Mouse (Mus musculus) midbrain, embryonic 12.5 days (tissue): Measurements from ENCODE around the gene Gm13285. TPM values are rescaled to one million over a fixed set of nuclear protein-coding genes. Genes with fewer than 3 reads are reported as not detected.
"Not testable (repeated sequence)": the region's sequence is repeated elsewhere in the genome, so short reads cannot be mapped to it uniquely, and the experiment has no call there.

Experiments used
- ATAC-seq: fragments of 200-750 bp; cut with Nextera tagmentation; 2 replicates; pipeline ENCODE4 v1.8.0; 2017; ENCODE audit warnings: low read depth, moderate TSS enrichment, moderate library complexity; ENCODE audit not compliant: low FRiP score
- H3K27ac ChIP-seq: fragments of 300-500 bp; sonication (generic); replicated peaks from 2 replicates; pipeline ENCODE4 v1.5.1; 2016; ENCODE audit warnings: mild to moderate bottlenecking
- H3K27me3 ChIP-seq: fragments of 300-500 bp; sonication (generic); 2 replicates; pipeline ENCODE4 v1.6.1; 2016; ENCODE audit warnings: mild to moderate bottlenecking
- H3K36me3 ChIP-seq: fragments of 300-500 bp; sonication (generic); 2 replicates; pipeline ENCODE4 v1.6.1; 2016
- H3K4me1 ChIP-seq: fragments of 300-500 bp; sonication (generic); 2 replicates; pipeline ENCODE4 v1.6.1; 2016
- H3K4me2 ChIP-seq: fragments of 300-500 bp; sonication (generic); replicated peaks from 2 replicates; pipeline ENCODE4 v1.6.1; 2016; ENCODE audit warnings: mild to moderate bottlenecking, moderate library complexity
- H3K4me3 ChIP-seq: fragments of 300-500 bp; sonication (generic); 2 replicates; pipeline ENCODE4 v1.5.1; 2016; ENCODE audit warnings: mild to moderate bottlenecking
- H3K9ac ChIP-seq: fragments of 300-500 bp; sonication (generic); replicated peaks from 2 replicates; pipeline ENCODE4 v1.6.1; 2016; ENCODE audit warnings: mild to moderate bottlenecking, moderate library complexity
- H3K9me3 ChIP-seq: fragments of 300-500 bp; sonication (generic); 2 replicates; pipeline ENCODE4 v1.6.1; 2016; ENCODE audit warnings: mild to moderate bottlenecking
- WGBS: fragments of 180-500 bp; shearing (Covaris S2); methylation state at CpG from one replicate; pipeline ENCODE4 v1.1.7; 2016; 5-methylcytosine and 5-hydroxymethylcytosine counted together
- polyA plus RNA-seq: library from polyadenylated mRNA; unstranded; fragments of >200 nt; fragmentation: Nextera tagmentation; extraction: Ambion mirVana; gene quantifications from 2 replicates; pipeline ENCODE4 v1.2.1, GENCODE M21; 2016

Gm13285 gene
- polyA plus RNA-seq, 1 experiment from 2014 or later: 0.83 TPM

DNA sequence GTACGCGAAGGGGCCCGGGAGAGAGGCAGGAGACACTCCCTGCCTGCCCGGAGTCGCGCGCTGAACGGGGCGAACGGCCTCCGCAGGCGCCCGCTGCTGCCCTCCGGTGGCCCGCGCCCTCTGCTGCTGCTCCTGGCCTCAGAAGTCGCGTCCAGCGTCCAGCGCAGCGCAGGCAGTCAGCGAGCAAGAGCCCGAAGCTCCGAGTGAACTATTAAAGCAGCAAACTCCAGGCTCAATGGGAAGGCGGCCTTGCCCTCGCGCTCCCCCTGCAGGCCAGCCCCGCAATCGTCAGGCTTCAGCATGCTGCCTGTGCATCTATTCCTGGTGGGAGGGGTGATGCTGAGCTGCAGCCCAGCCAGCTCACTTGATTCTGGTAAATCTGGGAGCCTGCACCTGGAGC, 22.8 kb upstream of the Gm13285 start, which contains the start of gene Gm13289:
Gene Gm13289 (plus strand): TSS at position 301 of the 400 bp plus-strand sequence.
- not testable (repeated sequence) for H3K4me3 ChIP-seq, H3K4me2 ChIP-seq, H3K4me1 ChIP-seq, H3K36me3 ChIP-seq, H3K27me3 ChIP-seq, H3K27ac ChIP-seq, ATAC-seq, H3K9me3 ChIP-seq, H3K9ac ChIP-seq
- no CpG with 5 or more reads among the region's 29 CpGs for WGBS

DNA sequence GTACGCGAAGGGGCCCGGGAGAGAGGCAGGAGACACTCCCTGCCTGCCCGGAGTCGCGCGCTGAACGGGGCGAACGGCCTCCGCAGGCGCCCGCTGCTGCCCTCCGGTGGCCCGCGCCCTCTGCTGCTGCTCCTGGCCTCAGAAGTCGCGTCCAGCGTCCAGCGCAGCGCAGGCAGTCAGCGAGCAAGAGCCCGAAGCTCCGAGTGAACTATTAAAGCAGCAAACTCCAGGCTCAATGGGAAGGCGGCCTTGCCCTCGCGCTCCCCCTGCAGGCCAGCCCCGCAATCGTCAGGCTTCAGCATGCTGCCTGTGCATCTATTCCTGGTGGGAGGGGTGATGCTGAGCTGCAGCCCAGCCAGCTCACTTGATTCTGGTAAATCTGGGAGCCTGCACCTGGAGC, 19.9 kb upstream of the Gm13285 start, which contains the start of gene Gm13272:
Gene Gm13272 (plus strand): TSS at position 301 of the 400 bp plus-strand sequence.
- ATAC-seq, H3K36me3 ChIP-seq, H3K4me3 ChIP-seq, H3K9ac ChIP-seq, H3K4me2 ChIP-seq, H3K9me3 ChIP-seq, H3K27ac ChIP-seq, H3K4me1 ChIP-seq, H3K27me3 ChIP-seq: not testable (repeated sequence)
- WGBS: no CpG with 5 or more reads among the region's 29 CpGs

DNA sequence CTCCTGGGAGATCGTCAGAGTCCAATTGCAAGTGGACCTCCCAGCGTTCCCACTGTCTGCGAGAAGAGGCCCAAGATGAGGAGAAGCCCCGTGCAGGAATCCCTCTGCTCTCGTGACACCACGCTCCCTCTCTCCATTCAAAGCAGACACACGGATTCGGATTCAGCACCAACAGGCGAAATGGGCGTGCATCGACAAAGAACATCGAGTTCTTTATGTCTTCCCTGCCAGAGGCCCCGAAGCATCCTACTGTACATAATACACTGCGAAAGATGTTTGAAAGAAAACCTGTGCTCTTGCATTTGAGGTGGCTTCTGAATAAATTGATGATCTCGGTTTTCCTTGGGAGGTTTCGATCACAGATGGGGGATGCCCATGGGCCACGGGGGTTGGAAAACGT, 19.1 kb upstream of the Gm13285 start:
- H3K27me3 ChIP-seq, H3K9ac ChIP-seq, H3K4me2 ChIP-seq, H3K27ac ChIP-seq, H3K4me1 ChIP-seq, H3K9me3 ChIP-seq, H3K4me3 ChIP-seq, H3K36me3 ChIP-seq, ATAC-seq: not testable (repeated sequence)
- 44% methylated on average over 15 of the region's 18 CpGs for WGBS

DNA sequence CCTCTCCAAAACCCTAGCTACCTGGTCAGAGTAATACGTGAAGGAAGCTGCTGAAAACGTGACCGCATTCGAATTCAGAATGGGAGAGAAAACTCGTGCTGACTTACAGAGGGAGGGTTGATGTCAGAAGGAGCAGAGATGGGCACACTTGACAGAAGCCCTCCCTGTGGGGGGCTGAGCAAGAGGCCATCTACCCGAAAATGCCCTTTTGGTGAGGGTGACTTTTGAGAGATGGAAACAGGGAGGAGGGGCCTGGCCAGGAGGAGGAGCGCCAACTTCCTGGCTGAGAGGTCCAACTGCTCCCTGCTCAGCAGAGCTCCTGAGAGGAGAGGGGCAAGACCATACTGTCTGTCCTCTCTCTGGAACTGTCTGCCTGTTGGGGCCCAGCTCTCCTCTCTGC, 17.6 kb upstream of the Gm13285 start, which contains the start of gene Ifnz:
Gene Ifnz (plus strand): TSS at position 301 of the 400 bp plus-strand sequence.
- H3K4me1 ChIP-seq, ATAC-seq, H3K27me3 ChIP-seq, H3K9me3 ChIP-seq, H3K27ac ChIP-seq, H3K9ac ChIP-seq, H3K36me3 ChIP-seq: not testable (repeated sequence)
- 26% methylated on average over 4 of the region's 7 CpGs for WGBS
- Histone ChIP-seq H3K4me3 (0 out of 2 replicates have a peak within 1 kb of the TSS, but pooled peaks have one; percentile 9), H3K4me2 (peak within 1 kb of the TSS; percentile 40)

DNA sequence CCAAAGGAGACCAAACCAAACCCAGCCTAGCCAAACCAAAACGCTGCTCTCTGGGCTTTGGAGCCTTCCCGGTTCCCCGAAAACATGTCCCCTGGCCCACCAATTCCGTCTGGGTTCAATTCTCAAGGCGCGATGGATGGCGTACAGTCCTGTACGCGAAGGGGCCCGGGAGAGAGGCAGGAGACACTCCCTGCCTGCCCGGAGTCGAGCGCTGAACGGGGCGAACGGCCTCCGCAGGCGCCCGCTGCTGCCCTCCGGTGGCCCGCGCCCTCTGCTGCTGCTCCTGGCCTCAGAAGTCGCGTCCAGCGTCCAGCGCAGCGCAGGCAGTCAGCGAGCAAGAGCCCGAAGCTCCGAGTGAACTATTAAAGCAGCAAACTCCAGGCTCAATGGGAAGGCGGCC, 17.1 kb upstream of the Gm13285 start:
- not testable (repeated sequence) for H3K9ac ChIP-seq, H3K27me3 ChIP-seq, H3K9me3 ChIP-seq, H3K27ac ChIP-seq, H3K4me1 ChIP-seq, H3K36me3 ChIP-seq, ATAC-seq
- Histone ChIP-seq H3K4me2 (peak overlapping the region; percentile 40), H3K4me3 (0 out of 2 replicates have a peak overlapping the region, but pooled peaks have one; percentile 9)
- WGBS: 0% methylated on average over 6 of the region's 31 CpGs

DNA sequence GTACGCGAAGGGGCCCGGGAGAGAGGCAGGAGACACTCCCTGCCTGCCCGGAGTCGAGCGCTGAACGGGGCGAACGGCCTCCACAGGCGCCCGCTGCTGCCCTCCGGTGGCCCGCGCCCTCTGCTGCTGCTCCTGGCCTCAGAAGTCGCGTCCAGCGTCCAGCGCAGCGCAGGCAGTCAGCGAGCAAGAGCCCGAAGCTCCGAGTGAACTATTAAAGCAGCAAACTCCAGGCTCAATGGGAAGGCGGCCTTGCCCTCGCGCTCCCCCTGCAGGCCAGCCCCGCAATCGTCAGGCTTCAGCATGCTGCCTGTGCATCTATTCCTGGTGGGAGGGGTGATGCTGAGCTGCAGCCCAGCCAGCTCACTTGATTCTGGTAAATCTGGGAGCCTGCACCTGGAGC, 14.1 kb upstream of the Gm13285 start, which contains the start of gene Gm13276:
Gene Gm13276 (plus strand): TSS at position 301 of the 400 bp plus-strand sequence.
- WGBS: no CpG with 5 or more reads among the region's 27 CpGs
- not testable (repeated sequence) for H3K4me3 ChIP-seq, H3K9ac ChIP-seq, ATAC-seq, H3K27me3 ChIP-seq, H3K9me3 ChIP-seq, H3K27ac ChIP-seq, H3K36me3 ChIP-seq, H3K4me1 ChIP-seq, H3K4me2 ChIP-seq

DNA sequence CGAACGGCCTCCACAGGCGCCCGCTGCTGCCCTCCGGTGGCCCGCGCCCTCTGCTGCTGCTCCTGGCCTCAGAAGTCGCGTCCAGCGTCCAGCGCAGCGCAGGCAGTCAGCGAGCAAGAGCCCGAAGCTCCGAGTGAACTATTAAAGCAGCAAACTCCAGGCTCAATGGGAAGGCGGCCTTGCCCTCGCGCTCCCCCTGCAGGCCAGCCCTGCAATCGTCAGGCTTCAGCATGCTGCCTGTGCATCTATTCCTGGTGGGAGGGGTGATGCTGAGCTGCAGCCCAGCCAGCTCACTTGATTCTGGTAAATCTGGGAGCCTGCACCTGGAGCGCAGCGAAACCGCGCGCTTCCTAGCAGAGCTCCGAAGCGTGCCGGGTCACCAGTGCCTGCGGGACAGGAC, 11.1 kb upstream of the Gm13285 start, which contains the start of gene Gm13277:
Gene Gm13277 (plus strand): TSS at position 231 of the 400 bp plus-strand sequence.
- H3K4me2 ChIP-seq, H3K27ac ChIP-seq, H3K9me3 ChIP-seq, H3K4me1 ChIP-seq, H3K36me3 ChIP-seq, H3K4me3 ChIP-seq, H3K9ac ChIP-seq, ATAC-seq, H3K27me3 ChIP-seq: not testable (repeated sequence)
- whole genome bisulfite sequencing: no CpG with 5 or more reads among the region's 28 CpGs

DNA sequence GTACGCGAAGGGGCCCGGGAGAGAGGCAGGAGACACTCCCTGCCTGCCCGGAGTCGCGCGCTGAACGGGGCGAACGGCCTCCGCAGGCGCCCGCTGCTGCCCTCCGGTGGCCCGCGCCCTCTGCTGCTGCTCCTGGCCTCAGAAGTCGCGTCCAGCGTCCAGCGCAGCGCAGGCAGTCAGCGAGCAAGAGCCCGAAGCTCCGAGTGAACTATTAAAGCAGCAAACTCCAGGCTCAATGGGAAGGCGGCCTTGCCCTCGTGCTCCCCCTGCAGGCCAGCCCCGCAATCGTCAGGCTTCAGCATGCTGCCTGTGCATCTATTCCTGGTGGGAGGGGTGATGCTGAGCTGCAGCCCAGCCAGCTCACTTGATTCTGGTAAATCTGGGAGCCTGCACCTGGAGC, 8.2 kb upstream of the Gm13285 start, which contains the start of gene Gm13278:
Gene Gm13278 (plus strand): TSS at position 301 of the 400 bp plus-strand sequence.
- H3K4me2 ChIP-seq, H3K9me3 ChIP-seq: not testable (repeated sequence)
- no CpG with 5 or more reads among the region's 28 CpGs for WGBS

DNA sequence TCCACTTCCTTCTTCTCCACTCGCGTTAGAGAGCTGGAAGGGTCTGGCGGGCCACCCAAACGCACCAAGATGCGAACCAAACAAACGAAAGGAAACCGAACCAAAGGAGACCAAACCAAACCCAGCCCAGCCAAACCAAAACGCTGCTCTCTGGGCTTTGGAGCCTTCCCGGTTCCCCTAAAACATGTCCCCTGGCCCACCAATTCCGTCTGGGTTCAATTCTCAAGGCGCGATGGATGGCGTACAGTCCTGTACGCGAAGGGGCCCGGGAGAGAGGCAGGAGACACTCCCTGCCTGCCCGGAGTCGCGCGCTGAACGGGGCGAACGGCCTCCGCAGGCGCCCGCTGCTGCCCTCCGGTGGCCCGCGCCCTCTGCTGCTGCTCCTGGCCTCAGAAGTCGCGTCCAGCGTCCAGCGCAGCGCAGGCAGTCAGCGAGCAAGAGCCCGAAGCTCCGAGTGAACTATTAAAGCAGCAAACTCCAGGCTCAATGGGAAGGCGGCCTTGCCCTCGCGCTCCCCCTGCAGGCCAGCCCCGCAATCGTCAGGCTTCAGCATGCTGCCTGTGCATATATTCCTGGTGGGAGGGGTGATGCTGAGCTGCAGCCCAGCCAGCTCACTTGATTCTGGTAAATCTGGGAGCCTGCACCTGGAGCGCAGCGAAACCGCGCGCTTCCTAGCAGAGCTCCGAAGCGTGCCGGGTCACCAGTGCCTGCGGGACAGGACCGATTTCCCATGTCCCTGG, 5.4 kb upstream of the Gm13285 start, which contains the start of gene Gm13275:
Gene Gm13275 (plus strand): TSS at position 552 of the 740 bp plus-strand sequence.
- not testable (repeated sequence) for H3K9ac ChIP-seq, ATAC-seq, H3K4me2 ChIP-seq, H3K36me3 ChIP-seq, H3K27ac ChIP-seq, H3K9me3 ChIP-seq, H3K4me1 ChIP-seq, H3K27me3 ChIP-seq, H3K4me3 ChIP-seq
- under 1% methylated on average over 14 of the region's 52 CpGs for WGBS

More for the DNA sequence above, 8.2 kb upstream of the Gm13285 start, which contains the start of gene Gm13278:
- not testable (repeated sequence) for H3K36me3 ChIP-seq, H3K4me3 ChIP-seq, H3K27ac ChIP-seq, H3K4me1 ChIP-seq, H3K27me3 ChIP-seq, ATAC-seq, H3K9ac ChIP-seq

DNA sequence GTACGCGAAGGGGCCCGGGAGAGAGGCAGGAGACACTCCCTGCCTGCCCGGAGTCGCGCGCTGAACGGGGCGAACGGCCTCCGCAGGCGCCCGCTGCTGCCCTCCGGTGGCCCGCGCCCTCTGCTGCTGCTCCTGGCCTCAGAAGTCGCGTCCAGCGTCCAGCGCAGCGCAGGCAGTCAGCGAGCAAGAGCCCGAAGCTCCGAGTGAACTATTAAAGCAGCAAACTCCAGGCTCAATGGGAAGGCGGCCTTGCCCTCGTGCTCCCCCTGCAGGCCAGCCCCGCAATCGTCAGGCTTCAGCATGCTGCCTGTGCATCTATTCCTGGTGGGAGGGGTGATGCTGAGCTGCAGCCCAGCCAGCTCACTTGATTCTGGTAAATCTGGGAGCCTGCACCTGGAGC, 2.4 kb upstream of the Gm13285 start, which contains the start of gene Gm13279:
Gene Gm13279 (plus strand): TSS at position 301 of the 400 bp plus-strand sequence.
- ATAC-seq, H3K27me3 ChIP-seq, H3K36me3 ChIP-seq, H3K9me3 ChIP-seq, H3K4me2 ChIP-seq, H3K27ac ChIP-seq, H3K9ac ChIP-seq, H3K4me1 ChIP-seq, H3K4me3 ChIP-seq: not testable (repeated sequence)
- WGBS: no CpG with 5 or more reads among the region's 28 CpGs

DNA sequence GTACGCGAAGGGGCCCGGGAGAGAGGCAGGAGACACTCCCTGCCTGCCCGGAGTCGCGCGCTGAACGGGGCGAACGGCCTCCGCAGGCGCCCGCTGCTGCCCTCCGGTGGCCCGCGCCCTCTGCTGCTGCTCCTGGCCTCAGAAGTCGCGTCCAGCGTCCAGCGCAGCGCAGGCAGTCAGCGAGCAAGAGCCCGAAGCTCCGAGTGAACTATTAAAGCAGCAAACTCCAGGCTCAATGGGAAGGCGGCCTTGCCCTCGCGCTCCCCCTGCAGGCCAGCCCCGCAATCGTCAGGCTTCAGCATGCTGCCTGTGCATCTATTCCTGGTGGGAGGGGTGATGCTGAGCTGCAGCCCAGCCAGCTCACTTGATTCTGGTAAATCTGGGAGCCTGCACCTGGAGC, 3.5 kb downstream of the Gm13285 start, which contains the start of gene Gm13287:
Gene Gm13287 (plus strand): TSS at position 301 of the 400 bp plus-strand sequence.
- not testable (repeated sequence) for H3K4me2 ChIP-seq, ATAC-seq, H3K9me3 ChIP-seq, H3K4me1 ChIP-seq, H3K4me3 ChIP-seq, H3K27ac ChIP-seq, H3K9ac ChIP-seq, H3K27me3 ChIP-seq, H3K36me3 ChIP-seq
- WGBS: no CpG with 5 or more reads among the region's 29 CpGs

DNA sequence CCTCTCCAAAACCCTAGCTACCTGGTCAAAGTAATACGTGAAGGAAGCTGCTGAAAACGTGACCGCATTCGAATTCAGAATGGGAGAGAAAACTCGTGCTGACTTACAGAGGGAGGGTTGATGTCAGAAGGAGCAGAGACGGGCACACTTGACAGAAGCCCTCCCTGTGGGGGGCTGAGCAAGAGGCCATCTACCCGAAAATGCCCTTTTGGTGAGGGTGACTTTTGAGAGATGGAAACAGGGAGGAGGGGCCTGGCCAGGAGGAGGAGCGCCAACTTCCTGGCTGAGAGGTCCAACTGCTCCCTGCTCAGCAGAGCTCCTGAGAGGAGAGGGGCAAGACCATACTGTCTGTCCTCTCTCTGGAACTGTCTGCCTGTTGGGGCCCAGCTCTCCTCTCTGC, 5.8 kb downstream of the Gm13285 start, which contains the start of gene Gm13288:
Gene Gm13288 (plus strand): TSS at position 301 of the 400 bp plus-strand sequence.
- not testable (repeated sequence) for H3K4me1 ChIP-seq, H3K9ac ChIP-seq, H3K36me3 ChIP-seq, H3K9me3 ChIP-seq, ATAC-seq, H3K27me3 ChIP-seq, H3K27ac ChIP-seq
- WGBS: no CpG with 5 or more reads among the region's 8 CpGs
- peak within 1 kb of the TSS; percentile 38 for H3K4me2 ChIP-seq
- H3K4me3 ChIP-seq: peak within 1 kb of the TSS; percentile 24; the same call in 1 of the 2 replicates
